Mouse (Mus musculus) heart, postnatal 0 days (tissue): ENCODE results near the gene Syn2. TPM values are rescaled to one million over a fixed set of nuclear protein-coding genes. Genes with fewer than 3 reads are reported as not detected.

Experiments
- ATAC-seq: fragments of 200-750 bp; cut with Nextera tagmentation; 2 replicates; pipeline ENCODE4 v1.8.0; 2017; ENCODE audit warnings: low read depth, moderate number of reproducible peaks, moderate library complexity; ENCODE audit not compliant: insufficient read depth
- DNase-seq: peaks from one replicate; pipeline ENCODE4 v3.0.0-alpha.2; 2016; ENCODE audit warnings: low spot score
- H3K27ac ChIP-seq: fragments of 300-500 bp; sonication (generic); 2 replicates; pipeline ENCODE4 v1.5.1; 2014; ENCODE audit warnings: low read depth, mild to moderate bottlenecking
- H3K27me3 ChIP-seq: fragments of 300-500 bp; sonication (generic); 2 replicates; pipeline ENCODE4 v1.6.1; 2014; ENCODE audit warnings: low read length, mixed read lengths; ENCODE audit not compliant: control insufficient read depth, insufficient read depth
- H3K36me3 ChIP-seq: fragments of 300-500 bp; sonication (generic); replicated peaks from 2 replicates; pipeline ENCODE4 v1.6.1; 2014; ENCODE audit warnings: low read length, mixed read lengths; ENCODE audit not compliant: control insufficient read depth, insufficient read depth
- H3K4me1 ChIP-seq: fragments of 300-500 bp; sonication (generic); 2 replicates; pipeline ENCODE4 v1.6.1; 2014; ENCODE audit warnings: antibody characterized with exemption; ENCODE audit not compliant: control insufficient read depth, insufficient read depth
- H3K4me2 ChIP-seq: fragments of 300-500 bp; sonication (generic); 2 replicates; pipeline ENCODE4 v1.6.1; 2014; ENCODE audit warnings: low read depth, mild to moderate bottlenecking, low read length, moderate library complexity
- H3K4me3 ChIP-seq: fragments of 300-500 bp; sonication (generic); 2 replicates; pipeline ENCODE4 v1.5.1; 2014; ENCODE audit warnings: low read depth, low read length
- H3K9ac ChIP-seq: fragments of 300-500 bp; sonication (generic); replicated peaks from 2 replicates; pipeline ENCODE4 v1.6.1; 2014; ENCODE audit warnings: low read depth, low read length, mixed read lengths
- H3K9me3 ChIP-seq: fragments of 300-500 bp; sonication (generic); replicated peaks from 2 replicates; pipeline ENCODE4 v1.6.1; 2016; ENCODE audit warnings: low read length; ENCODE audit not compliant: control insufficient read depth
- CTCF ChIP-seq: IDR thresholded peaks from 2 replicates; pipeline ENCODE4 v1.5.1; 2016; ENCODE audit warnings: antibody characterized with exemption, control low read depth, low read depth
- EP300 ChIP-seq: IDR thresholded peaks from 2 replicates; pipeline ENCODE4 v1.6.1; 2016; ENCODE audit warnings: antibody characterized with exemption, low read depth
- whole genome bisulfite sequencing: fragments of 180-500 bp; shearing (Covaris S2); extraction: QIAGEN DNeasy Blood & Tissue Kit; methylation state at CpG from one replicate; pipeline ENCODE4 v1.1.7; 2014; 5-methylcytosine and 5-hydroxymethylcytosine counted together
- polyA plus RNA-seq: library from polyadenylated mRNA; unstranded; fragments of >200 nt; fragmentation: Nextera tagmentation; extraction: Ambion mirVana; gene quantifications from 2 replicates; pipeline ENCODE4 v1.2.1, GENCODE M21; 2015
- total RNA-seq: library from RNA; depleted of rRNA; stranded (reverse); fragments of >200 nt; gene quantifications from 2 replicates; pipeline ENCODE4 v1.2.3, GENCODE M21; 2014; ENCODE audit warnings: low replicate concordance

The Syn2 gene
- total and polyA plus RNA-seq, 2 experiments from 2014 or later: 1.1 to 1.9 TPM

- H3K9ac ChIP-seq: no peak overlapping the region
- H3K4me3 ChIP-seq: no peak overlapping the region
- no peaks in the 10 kb centered on the region for H3K4me1 ChIP-seq
- no peaks in the 10 kb centered on the region for H3K36me3 ChIP-seq
- H3K4me2 ChIP-seq: no peak overlapping the region
- H3K9me3 ChIP-seq: no peaks in the 10 kb centered on the region
- no peak for TF ChIP-seq EP300
- TF ChIP-seq CTCF: no peak
- peaks cover 20% of the 10 kb centered on the region for H3K27me3 ChIP-seq
- DNase-seq: no peak
- WGBS: 85% methylated on average over 5 of the region's 5 CpGs
- no peak overlapping the region for H3K27ac ChIP-seq
- no peak for ATAC-seq
Observed at GRCm38 (mm10) chr6:115266791-115267190, 132.1 kb downstream of the Syn2 start.

DNA sequence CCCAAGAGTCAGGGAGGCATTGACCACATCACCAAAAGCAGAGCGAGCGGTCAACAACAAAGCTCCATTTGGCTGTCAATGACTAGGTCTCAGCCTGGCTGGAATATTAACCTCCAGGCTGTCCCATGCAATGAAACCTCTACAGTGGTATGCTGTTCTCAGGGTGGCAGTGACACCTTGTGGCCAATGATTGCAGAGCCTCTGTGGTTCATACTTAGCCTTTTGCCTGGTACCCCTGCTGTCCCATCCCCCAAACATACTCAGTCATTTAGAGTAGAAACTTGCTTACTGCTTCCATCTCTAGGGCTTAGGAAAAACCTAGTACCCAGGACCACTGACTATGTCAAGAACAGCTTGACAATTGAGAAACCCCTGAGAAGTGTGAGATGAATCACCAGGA lies 133.2 kb downstream of the Syn2 start:
- Histone ChIP-seq H3K36me3 (no peaks in the 10 kb centered on the region), H3K4me1 (peaks cover 9% of the 10 kb centered on the region; the same call in 1 of the 2 replicates), H3K27ac (no peak overlapping the region), H3K4me3 (no peak overlapping the region), H3K4me2 (no peak overlapping the region), H3K9me3 (no peaks in the 10 kb centered on the region), H3K27me3 (peaks cover 20% of the 10 kb centered on the region), H3K9ac (no peak overlapping the region)
- WGBS: 46% methylated on average over 2 of the region's 2 CpGs
- peak; percentile 79 for ATAC-seq
- TF ChIP-seq CTCF: peak; percentile 99
- TF ChIP-seq EP300: no peak
- DNase-seq: peak; percentile 80

- H3K4me2 ChIP-seq: no peak overlapping the region
- H3K9me3 ChIP-seq: no peaks in the 10 kb centered on the region
- DNase-seq: no peak
- TF ChIP-seq EP300 (no peak), CTCF (no peak)
- WGBS: 82% methylated on average over 10 of the region's 10 CpGs
- no peak overlapping the region for H3K4me3 ChIP-seq
- ATAC-seq: no peak
- H3K9ac ChIP-seq: no peak overlapping the region
- peaks cover 9% of the 10 kb centered on the region; the same call in 1 of the 2 replicates for H3K4me1 ChIP-seq
- no peak overlapping the region for H3K27ac ChIP-seq
- H3K27me3 ChIP-seq: peaks cover 20% of the 10 kb centered on the region
- no peaks in the 10 kb centered on the region for H3K36me3 ChIP-seq
Observed at GRCm38 (mm10) chr6:115268551-115269385, 134.1 kb downstream of the Syn2 start.

- H3K27ac ChIP-seq: peak overlapping the region; percentile 52
- no peak for DNase-seq
- H3K4me3 ChIP-seq: no peak overlapping the region
- no peak for ATAC-seq
- H3K4me2 ChIP-seq: no peak overlapping the region
- 41% methylated on average over 5 of the region's 5 CpGs for WGBS
- peaks cover 20% of the 10 kb centered on the region for H3K27me3 ChIP-seq
- no peak overlapping the region for H3K9ac ChIP-seq
- no peaks in the 10 kb centered on the region for H3K36me3 ChIP-seq
- TF ChIP-seq CTCF (no peak), EP300 (no peak)
- no peaks in the 10 kb centered on the region for H3K9me3 ChIP-seq
- peaks cover 9% of the 10 kb centered on the region; the same call in 1 of the 2 replicates for H3K4me1 ChIP-seq
Observed at GRCm38 (mm10) chr6:115269561-115269960, 134.9 kb downstream of the Syn2 start.

DNA sequence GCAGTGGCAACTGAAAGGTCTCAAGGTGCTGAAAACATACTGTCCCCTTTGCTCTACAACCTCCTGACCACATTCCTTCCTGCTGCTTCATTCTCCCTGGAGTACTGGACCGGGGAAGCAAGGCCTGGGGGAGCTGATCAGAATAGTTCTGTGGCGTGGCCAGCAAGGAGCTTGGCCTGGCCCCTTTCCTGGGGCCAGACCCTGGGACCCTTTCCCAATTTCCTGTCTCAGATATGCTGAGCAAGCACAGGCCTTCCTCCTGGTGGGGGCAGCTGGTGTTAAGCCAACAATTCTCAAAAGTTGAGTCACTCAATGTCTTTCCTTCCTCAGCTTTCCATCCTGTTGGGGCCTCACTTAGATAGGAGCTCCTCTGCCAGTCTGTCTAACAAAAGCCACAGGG lies 135.4 kb downstream of the Syn2 start:
- peak overlapping the region; percentile 52 for H3K27ac ChIP-seq
- WGBS: 52% methylated on average over 2 of the region's 2 CpGs
- ATAC-seq: peak; percentile 12; the same call in 1 of the 2 replicates

More for the DNA sequence above, 135.4 kb downstream of the Syn2 start:
- H3K9me3 ChIP-seq: no peaks in the 10 kb centered on the region
- DNase-seq: peak; percentile 24
- peaks cover 20% of the 10 kb centered on the region for H3K27me3 ChIP-seq
- H3K4me2 ChIP-seq: no peak overlapping the region
- H3K4me3 ChIP-seq: no peak overlapping the region
- H3K9ac ChIP-seq: no peak overlapping the region
- TF ChIP-seq CTCF (no peak), EP300 (0 out of 2 replicates have a peak, but pooled peaks have one; percentile 50)
- H3K36me3 ChIP-seq: no peaks in the 10 kb centered on the region
- H3K4me1 ChIP-seq: peaks cover 9% of the 10 kb centered on the region; the same call in 1 of the 2 replicates
